Mouse (Mus musculus) MEL (cell line): ENCODE measurements around the gene Vps37b. TPM values are rescaled to one million over a fixed set of nuclear protein-coding genes. Genes with fewer than 3 reads are reported as not detected.

Experiments
- DNase-seq: peaks from one replicate; pipeline ENCODE4 v3.0.0; 2011; ENCODE audit warnings: low read depth, low spot score
- H3K27ac ChIP-seq: 2 replicates; pipeline ENCODE4 v1.5.1; 2012; ENCODE audit warnings: low read depth, mild to moderate bottlenecking, control low read depth, low read length, moderate library complexity; ENCODE audit not compliant: control insufficient read depth
- H3K27me3 ChIP-seq, 2 experiments: fragments of 150-350 bp in 1 of 2; sonication (generic) in 1 of 2; 2 replicates each; pipeline ENCODE4 v1.6.1; 2012; ENCODE audit warnings: low read length in 2 of 2, mild to moderate bottlenecking in 2 of 2, improper control_type of control experiment in 1 of 2, moderate library complexity in 1 of 2; ENCODE audit not compliant: insufficient read depth in 2 of 2, control insufficient read depth in 1 of 2
- H3K36me3 ChIP-seq, 2 experiments: 2 replicates each; pipeline ENCODE4 v1.6.1; 2012 to 2014; ENCODE audit warnings: low read length in 2 of 2, improper control_type of control experiment in 1 of 2, inconsistent platforms in 1 of 2, mild to moderate bottlenecking in 1 of 2; ENCODE audit not compliant: insufficient read depth in 2 of 2, control insufficient read depth in 1 of 2
- H3K4me1 ChIP-seq, 2 experiments: fragments of 150-350 bp in 1 of 2; sonication (generic) in 1 of 2; 2 replicates each; pipeline ENCODE4 v1.6.1; 2012; ENCODE audit warnings: low read length in 2 of 2, improper control_type of control experiment in 1 of 2, mild to moderate bottlenecking in 1 of 2; ENCODE audit not compliant: insufficient read depth in 2 of 2, control insufficient read depth in 1 of 2
- H3K4me3 ChIP-seq, 2 experiments: fragments of 150-350 bp in 1 of 2; sonication (generic) in 1 of 2; 2 replicates each; pipeline ENCODE4 v1.5.1; 2012; ENCODE audit warnings: low read depth in 2 of 2, low read length in 2 of 2, mild to moderate bottlenecking in 2 of 2, moderate library complexity in 2 of 2, control low read depth in 1 of 2, improper control_type of control experiment in 1 of 2; ENCODE audit not compliant: control insufficient read depth in 1 of 2, insufficient read depth in 1 of 2
- H3K79me2 ChIP-seq: 2 replicates; pipeline ENCODE4 v1.6.1; 2012; ENCODE audit warnings: mild to moderate bottlenecking, low read length, moderate library complexity; ENCODE audit not compliant: control insufficient read depth, poor library complexity, insufficient read depth
- H3K9ac ChIP-seq: 2 replicates; pipeline ENCODE4 v1.6.1; 2012; ENCODE audit warnings: low read depth, mild to moderate bottlenecking, control low read depth, low read length, moderate library complexity; ENCODE audit not compliant: control insufficient read depth, poor library complexity, severe bottlenecking
- H3K9me3 ChIP-seq: fragments of 150-350 bp; sonication (generic); replicated peaks from 2 replicates; pipeline ENCODE4 v1.6.1; 2012; ENCODE audit warnings: mild to moderate bottlenecking, low read length, improper control_type of control experiment, moderate library complexity; ENCODE audit not compliant: insufficient read depth
- E2F4 ChIP-seq: IDR thresholded peaks from 2 replicates; pipeline ENCODE4 v1.6.1; 2011; ENCODE audit warnings: low read depth, low read length, improper control_type of control experiment, borderline replicate concordance
- ELF1 ChIP-seq: IDR thresholded peaks from 2 replicates; pipeline ENCODE4 v1.6.1; 2014; ENCODE audit warnings: low read depth, mild to moderate bottlenecking, inconsistent platforms, low read length, improper control_type of control experiment, moderate library complexity
- EP300 ChIP-seq, 2 experiments: IDR thresholded peaks; 2 replicates each; pipeline ENCODE4 v1.6.1; 2011; ENCODE audit warnings: improper control_type of control experiment in 2 of 2, low read length in 2 of 2, low read depth in 1 of 2, mild to moderate bottlenecking in 1 of 2
- ETS1 ChIP-seq: IDR thresholded peaks from 2 replicates; pipeline ENCODE4 v1.6.1; 2012; ENCODE audit warnings: low read depth, mild to moderate bottlenecking, inconsistent platforms, low read length, improper control_type of control experiment, moderate library complexity
- GABPA ChIP-seq: IDR thresholded peaks from 2 replicates; pipeline ENCODE4 v1.6.1; 2012; ENCODE audit warnings: low read depth, mild to moderate bottlenecking, inconsistent platforms, low read length, improper control_type of control experiment, moderate library complexity
- JUND ChIP-seq: IDR thresholded peaks from 2 replicates; pipeline ENCODE4 v1.6.1; 2011; ENCODE audit warnings: low read depth, mild to moderate bottlenecking, improper control_type of control experiment, low read length
- KAT2A ChIP-seq: conservative IDR thresholded peaks from 2 replicates; pipeline ENCODE4 v1.6.1; 2012; ENCODE audit warnings: low read depth, low read length, improper control_type of control experiment, inconsistent platforms
- MAFK ChIP-seq: IDR thresholded peaks from 2 replicates; pipeline ENCODE4 v1.6.1; 2011; ENCODE audit warnings: low read depth, mild to moderate bottlenecking, low read length, improper control_type of control experiment, borderline replicate concordance
- MAX ChIP-seq: IDR thresholded peaks from 2 replicates; pipeline ENCODE4 v1.6.1; 2011; ENCODE audit warnings: low read length, improper control_type of control experiment
- MAZ ChIP-seq: IDR thresholded peaks from 2 replicates; pipeline ENCODE4 v1.6.1; 2012; ENCODE audit warnings: low read depth, mild to moderate bottlenecking, inconsistent platforms, low read length, improper control_type of control experiment
- MEF2A ChIP-seq: IDR thresholded peaks from 2 replicates; pipeline ENCODE4 v1.6.1; 2014; ENCODE audit warnings: low read depth, mild to moderate bottlenecking, inconsistent platforms, low read length, improper control_type of control experiment; ENCODE audit not compliant: poor library complexity, insufficient replicate concordance, severe bottlenecking; ENCODE audit errors: extremely low read depth
- MXI1 ChIP-seq: IDR thresholded peaks from 2 replicates; pipeline ENCODE4 v1.6.1; 2011; ENCODE audit warnings: mild to moderate bottlenecking, low read depth, low read length, improper control_type of control experiment
- NRF1 ChIP-seq: IDR thresholded peaks from 2 replicates; pipeline ENCODE4 v1.6.1; 2014; ENCODE audit warnings: low read depth, mild to moderate bottlenecking, inconsistent platforms, low read length, improper control_type of control experiment, moderate library complexity; ENCODE audit not compliant: poor library complexity, insufficient read depth, severe bottlenecking
- POLR2AphosphoS2 ChIP-seq: IDR thresholded peaks from 2 replicates; pipeline ENCODE4 v1.6.1; 2011; ENCODE audit warnings: low read length, improper control_type of control experiment
- POLR2AphosphoS5 ChIP-seq: IDR thresholded peaks from 2 replicates; pipeline ENCODE4 v1.6.1; 2012; ENCODE audit warnings: low read depth, borderline replicate concordance, mild to moderate bottlenecking, inconsistent platforms, low read length, moderate library complexity, mixed read lengths
- SIN3A ChIP-seq: IDR thresholded peaks from 2 replicates; pipeline ENCODE4 v1.6.1; 2012; ENCODE audit warnings: low read length, improper control_type of control experiment, inconsistent platforms
- TAL1 ChIP-seq: IDR thresholded peaks from 2 replicates; pipeline ENCODE4 v1.6.1; 2012; ENCODE audit warnings: mild to moderate bottlenecking, inconsistent platforms, low read length, moderate library complexity, mixed read lengths
- TCF12 ChIP-seq: IDR thresholded peaks from 2 replicates; pipeline ENCODE4 v1.6.1; 2014; ENCODE audit warnings: low read depth, mild to moderate bottlenecking, inconsistent platforms, low read length, improper control_type of control experiment, moderate library complexity
- UBTF ChIP-seq: IDR thresholded peaks from 2 replicates; pipeline ENCODE4 v1.6.1; 2012; ENCODE audit warnings: low read depth, mild to moderate bottlenecking, inconsistent platforms, low read length, improper control_type of control experiment, moderate library complexity, borderline replicate concordance; ENCODE audit not compliant: insufficient read depth
- USF1 ChIP-seq: IDR thresholded peaks from 2 replicates; pipeline ENCODE4 v1.6.1; 2014; ENCODE audit warnings: low read depth, mild to moderate bottlenecking, inconsistent platforms, low read length, improper control_type of control experiment, moderate library complexity
- USF2 ChIP-seq, 2 experiments: IDR thresholded peaks; 2 replicates each; pipeline ENCODE4 v1.6.1; 2011 to 2012; ENCODE audit warnings: improper control_type of control experiment in 2 of 2, low read length in 2 of 2, borderline replicate concordance in 1 of 2, inconsistent platforms in 1 of 2, low read depth in 1 of 2, mild to moderate bottlenecking in 1 of 2; ENCODE audit not compliant: insufficient read depth in 1 of 2
- ZKSCAN1 ChIP-seq: IDR thresholded peaks from 2 replicates; pipeline ENCODE4 v1.6.1; 2012; ENCODE audit warnings: low read depth, mild to moderate bottlenecking, inconsistent platforms, low read length, improper control_type of control experiment, moderate library complexity
- ZMIZ1 ChIP-seq: IDR thresholded peaks from 2 replicates; pipeline ENCODE4 v1.6.1; 2012; ENCODE audit warnings: low read depth, mild to moderate bottlenecking, inconsistent platforms, low read length, improper control_type of control experiment, moderate library complexity
- ZNF384 ChIP-seq: IDR thresholded peaks from 2 replicates; pipeline ENCODE4 v1.6.1; 2012; ENCODE audit warnings: low read depth, mild to moderate bottlenecking, inconsistent platforms, low read length, improper control_type of control experiment
- polyA plus RNA-seq, 2 experiments: library from polyadenylated mRNA; stranded (reverse) in 1 of 2; unstranded in 1 of 2; fragments of >175 nt in 1 of 2; fragments of >200 nt in 1 of 2; gene quantifications; 2 replicates each; pipeline versions ENCODE4 v1.2.1 to v1.2.4; 2012; ENCODE audit warnings: low replicate concordance in 2 of 2, low read depth in 1 of 2; ENCODE audit not compliant: insufficient read length in 2 of 2, insufficient read depth in 1 of 2, missing spikeins in 1 of 2
- total RNA-seq: library from RNA; depleted of rRNA; stranded (reverse); fragments of 300-350 nt; gene quantifications from 2 replicates; pipeline ENCODE4 v1.2.3, GENCODE M21; 2012

Gene Vps37b
- total and polyA plus RNA-seq, 3 experiments: 28.6 to 66.0 TPM; not detected in 1

DNA sequence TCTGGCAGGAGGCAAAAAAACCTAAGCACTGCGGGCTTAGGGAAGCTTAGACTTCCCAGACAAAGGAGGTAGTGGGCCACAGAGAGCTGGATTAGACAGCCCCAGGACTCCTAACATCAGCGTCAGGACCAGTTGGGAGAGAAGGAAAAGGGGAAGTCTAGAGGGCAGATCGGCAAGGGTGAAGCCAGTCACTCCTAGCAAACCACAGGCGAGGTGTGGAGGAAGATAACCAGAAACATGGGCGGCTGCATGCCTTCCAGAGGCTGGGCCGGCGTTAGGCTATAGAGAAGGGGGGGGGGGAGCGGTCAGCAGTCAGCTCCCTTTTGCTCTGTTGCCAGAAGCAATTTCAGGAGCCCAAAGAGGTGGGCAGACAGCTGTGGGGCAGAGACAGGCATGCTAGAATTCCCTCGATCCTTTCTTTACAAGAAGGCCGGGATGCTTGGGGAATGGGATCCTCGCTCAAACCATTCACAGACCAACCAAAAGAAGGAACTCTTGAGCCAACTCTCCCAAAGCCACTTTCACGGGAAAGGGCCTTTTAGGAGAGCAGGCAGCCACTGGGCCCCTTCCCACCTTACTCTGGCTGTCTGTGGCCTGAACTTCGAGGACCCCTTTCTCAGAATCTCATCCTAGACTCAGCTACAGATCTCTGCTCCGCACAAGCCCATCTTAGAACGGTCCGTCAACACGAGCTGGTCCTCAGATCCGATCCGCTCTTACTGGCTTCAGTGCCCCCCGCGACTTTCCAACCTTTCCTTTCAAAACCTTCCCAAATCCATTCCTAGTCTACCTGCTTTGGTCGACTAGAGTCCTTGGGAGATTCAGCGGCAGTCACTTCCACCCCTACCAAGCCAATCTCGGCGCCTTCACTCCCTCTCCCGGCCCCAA, 758 bp downstream of the Vps37b start (continued):
- TF ChIP-seq JUND (no peak), MAZ (peak; percentile 85), NRF1 (no peak), ZMIZ1 (no peak), MEF2A (no peak), MAFK (no peak), UBTF (no peak), KAT2A (no peak), GABPA (no peak), POLR2AphosphoS5 (no peak), TAL1 (peak; percentile 94), SIN3A (peak; percentile 90), ZNF384 (peak; percentile 73), TCF12 (peak; percentile 89), POLR2AphosphoS2 (no peak), USF1 (no peak), USF2 (IDR thresholded peaks at IDR 0.05; ENCODE audit: borderline replicate concordance in 1 of 2, insufficient read depth in 1 of 2, low read depth in 1 of 2, low read length in 2 of 2) (no peak), ELF1 (0 out of 2 replicates have a peak, but pooled peaks have one; percentile 27), ETS1 (peak; percentile 84)

DNA sequence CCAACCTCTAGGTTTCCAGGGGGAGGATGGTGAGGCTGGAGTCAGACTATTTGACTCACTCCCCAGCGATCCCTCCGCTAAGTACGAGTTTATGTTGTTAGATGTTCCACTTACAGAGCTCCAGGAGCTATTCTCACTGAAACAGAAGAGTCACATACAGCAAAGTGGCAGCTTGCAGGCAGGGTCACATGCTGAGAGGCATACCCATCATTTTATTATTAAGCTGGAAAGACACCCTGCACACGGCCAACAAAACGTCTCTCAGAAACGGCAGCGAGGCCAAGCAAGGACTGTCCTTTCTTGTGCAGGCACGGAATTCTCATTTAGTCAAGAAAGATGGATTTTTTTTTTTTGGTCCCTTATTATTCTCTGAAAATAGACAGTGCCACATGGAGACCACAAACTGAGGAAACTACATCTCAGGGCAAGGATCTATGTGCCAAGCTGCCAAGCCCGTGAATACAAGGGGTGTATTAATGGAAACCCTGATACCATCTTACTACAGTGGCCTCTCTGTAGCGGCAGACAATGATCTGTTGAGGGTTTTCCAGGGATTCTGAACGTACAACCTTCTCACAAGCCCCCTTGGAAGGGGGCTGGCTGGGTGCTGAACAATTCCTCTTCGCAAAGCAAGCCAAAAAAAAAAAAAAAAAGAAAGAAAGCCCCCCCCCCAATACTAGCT, 1.5 kb downstream of the Vps37b start:
- Histone ChIP-seq H3K36me3 (peaks cover 2 to 45% of the 10 kb centered on the region in 2 experiments), H3K79me2 (peaks cover 61% of the 10 kb centered on the region), H3K9ac (peak overlapping the region; percentile 73), H3K4me1 (peaks cover 24 to 41% of the 10 kb centered on the region in 2 experiments), H3K27me3 (no peaks in the 10 kb centered on the region), H3K4me3 (peak overlapping the region; percentile 73 to 90), H3K9me3 (no peaks in the 10 kb centered on the region), H3K27ac (peak overlapping the region; percentile 81)
- peak; percentile 62 for DNase-seq
- TF ChIP-seq MAX: no peak
- no peak; the same call in 1 of the 2 replicates for TF ChIP-seq MXI1
- no peak for TF ChIP-seq MEF2A
- no peak for TF ChIP-seq USF1
- no peak for TF ChIP-seq MAFK
- TF ChIP-seq POLR2AphosphoS2: no peak
- TF ChIP-seq ZKSCAN1: no peak
- no peak for TF ChIP-seq EP300 (IDR thresholded peaks at IDR 0.05; ENCODE audit: low read depth in 1 of 2, low read length in 2 of 2)
- no peak for TF ChIP-seq USF2 (IDR thresholded peaks at IDR 0.05; ENCODE audit: borderline replicate concordance in 1 of 2, insufficient read depth in 1 of 2, low read depth in 1 of 2, low read length in 2 of 2)
- TF ChIP-seq TCF12: no peak
- no peak for TF ChIP-seq E2F4
- TF ChIP-seq TAL1: no peak
- TF ChIP-seq ETS1: no peak
